Comparison of ENCODE assay signal across 17 mouse cellular contexts in genomic region chr4:57735426-57735825, GRCm38 (mm10). TPM values are rescaled to one million over a fixed set of nuclear protein-coding genes. Genes with fewer than 3 reads are reported as not detected.
DNase-seq lines count a peak whose midpoint lies in the region; ATAC-seq and TF ChIP-seq lines count a peak whose summit lies in the region.
"Had no signal": no experiment of that assay in that cellular context is flagged by ENCODE, and none has a peak within 500 bp of the region (broad histone marks: within the 10 kb centered on the region; RNA-seq: fewer than 3 reads in every experiment).

No protein-coding gene starts in this region.

- H3K27ac ChIP-seq in lung, postnatal 0 days (ENCODE audit: low read length) = no peak overlapping the region
- peak overlapping the region; percentile 44 for H3K27ac ChIP-seq in limb, embryonic 10.5 days
- H3K27ac ChIP-seq in heart, embryonic 11.5 days (ENCODE audit: low read depth, low read length) = no peak overlapping the region
- H3K27ac ChIP-seq: hindbrain, embryonic 12.5 days; limb, embryonic 12.5 days had no signal

- H3K4me1 ChIP-seq in lung, postnatal 0 days (ENCODE audit: insufficient read depth, low read depth, low read length) = peaks cover under 1% of the 10 kb centered on the region; the same call in 1 of the 2 replicates
- peaks cover 46% of the 10 kb centered on the region for H3K4me1 ChIP-seq in limb, embryonic 10.5 days
- H3K4me1 ChIP-seq in heart, embryonic 11.5 days (ENCODE audit: control insufficient read depth, insufficient read depth, low read length) = peaks cover 7% of the 10 kb centered on the region
- H3K4me1 ChIP-seq: hindbrain, embryonic 12.5 days had no signal

- WGBS in lung, postnatal 0 days = 74% methylated on average over 5 of the region's 5 CpGs
- 74% methylated on average over 5 of the region's 5 CpGs for WGBS in limb, embryonic 10.5 days
- WGBS in heart, embryonic 11.5 days (ENCODE audit: insufficient replicate concordance) = 79% methylated on average over 5 of the region's 5 CpGs

- H3K27me3 ChIP-seq in lung, postnatal 0 days (replicated peaks; ENCODE audit: insufficient read depth, low read length) = no peaks in the 10 kb centered on the region
- H3K27me3 ChIP-seq in limb, embryonic 10.5 days (ENCODE audit: low read depth, poor library complexity, severe bottlenecking) = no peaks in the 10 kb centered on the region
- H3K27me3 ChIP-seq in heart, embryonic 11.5 days (ENCODE audit: control insufficient read depth, insufficient read depth, low read length) = no peaks in the 10 kb centered on the region
- H3K27me3 ChIP-seq: CH12.LX; hindbrain, embryonic 12.5 days; limb, embryonic 12.5 days had no signal

- no peak for ATAC-seq in lung, postnatal 0 days
- ATAC-seq in heart, embryonic 11.5 days (replicated peaks; ENCODE audit: insufficient number of reproducible peaks, low FRiP score, low TSS enrichment) = no peak
- ATAC-seq: intestine, embryonic 16.5 days had no signal

- peak; percentile 18 for DNase-seq in lung, postnatal 0 days (ENCODE audit: low spot score)
- DNase-seq in lung, postnatal 25 days (ENCODE audit: low spot score) = no peak
- peak; percentile 88 for DNase-seq in adrenal gland, adult 2 months
- peak; percentile 91 to 93 for DNase-seq in kidney, adult 8-10 months
- DNase-seq in limb, embryonic 10.5 days (ENCODE audit: low spot score) = no peak
- no peak for DNase-seq in neural tube, embryonic 10.5 days (ENCODE audit: extremely low spot score, low spot score)
- DNase-seq in cerebellum, adult 8-10 months = no peak
- DNase-seq: cerebellum, adult 18-20 months; layer of hippocampus, postnatal 36 days; lung, adult 2 months; right cerebral cortex, adult 18-20 months had no signal

- no peak overlapping the region for H3K9ac ChIP-seq in lung, postnatal 0 days (replicated peaks; ENCODE audit: low read depth)
- no peak overlapping the region for H3K9ac ChIP-seq in heart, embryonic 11.5 days (ENCODE audit: low read depth, low read length)
- H3K9ac ChIP-seq: hindbrain, embryonic 12.5 days; limb, embryonic 12.5 days had no signal

- H3K36me3 ChIP-seq in lung, postnatal 0 days (ENCODE audit: insufficient read depth, low read length) = no peaks in the 10 kb centered on the region
- H3K36me3 ChIP-seq in limb, embryonic 10.5 days = peaks cover 3% of the 10 kb centered on the region; the same call in 1 of the 2 replicates
- peaks cover 3% of the 10 kb centered on the region; the same call in 1 of the 2 replicates for H3K36me3 ChIP-seq in heart, embryonic 11.5 days (ENCODE audit: control insufficient read depth, insufficient read depth, low read length)
- H3K36me3 ChIP-seq: hindbrain, embryonic 12.5 days; limb, embryonic 12.5 days had no signal

- no peak overlapping the region for H3K4me3 ChIP-seq in lung, postnatal 0 days (ENCODE audit: low read depth, low read length)
- no peak overlapping the region for H3K4me3 ChIP-seq in limb, embryonic 10.5 days
- no peak overlapping the region for H3K4me3 ChIP-seq in heart, embryonic 11.5 days (ENCODE audit: low read depth, low read length)
- H3K4me3 ChIP-seq: hindbrain, embryonic 12.5 days; limb, embryonic 12.5 days had no signal

- no peaks in the 10 kb centered on the region for H3K9me3 ChIP-seq in lung, postnatal 0 days (ENCODE audit: low read length)
- 0 out of 2 replicates have a peak, but pooled peaks cover 3% of the 10 kb centered on the region for H3K9me3 ChIP-seq in limb, embryonic 10.5 days (replicated peaks)
- H3K9me3 ChIP-seq in heart, embryonic 11.5 days (replicated peaks; ENCODE audit: control insufficient read depth, low read length) = no peaks in the 10 kb centered on the region
- H3K9me3 ChIP-seq: hindbrain, embryonic 12.5 days; limb, embryonic 12.5 days; megakaryocyte, embryonic 14.5 days had no signal

- TF ChIP-seq EP300 in lung, postnatal 0 days (IDR thresholded peaks at IDR 0.05) = no peak

- no peak for TF ChIP-seq CTCF in lung, postnatal 0 days (IDR thresholded peaks at IDR 0.05)

- no peak overlapping the region for H3K4me2 ChIP-seq in lung, postnatal 0 days (replicated peaks; ENCODE audit: low read depth, low read length)
- no peak overlapping the region for H3K4me2 ChIP-seq in heart, embryonic 11.5 days
- H3K4me2 ChIP-seq: hindbrain, embryonic 12.5 days; limb, embryonic 12.5 days had no signal

RNA-seq across cellular contexts. Expression of gene Akap2, which starts 18.0 kb away (rescaled TPM):
- polyA plus RNA-seq in lung, postnatal 0 days (2015; fragmentation: Nextera tagmentation; extraction: Ambion mirVana) = 112 and 126 TPM in 2 replicates
- total RNA-seq in adrenal gland, adult 2 months (2021) = 100 to 1,000 TPM in 1 of 2 experiments, 10 to 100 TPM in 1; 99.1 to 186 TPM
- 56.4 and 60.7 TPM in 2 replicates for polyA plus RNA-seq in adrenal gland, adult 2 months (2012; rRNA removed)
- polyA plus RNA-seq in limb, embryonic 10.5 days (2016; fragmentation: Nextera tagmentation; extraction: Ambion mirVana) = 26.5 and 33.3 TPM in 2 replicates
- 43.4 and 45.9 TPM in 2 replicates for polyA plus RNA-seq in heart, embryonic 11.5 days (2014; fragmentation: Nextera tagmentation; extraction: Ambion mirVana)

Comparison
In these comparisons a context has a peak if more than half of its experiments do, and no peak if none do; other contexts are left out.
1. DNase-seq: peak in lung, postnatal 0 days (single experiment), adrenal gland, adult 2 months (single experiment) and kidney, adult 8-10 months (2 of 2); none in lung, postnatal 25 days (single experiment), limb, embryonic 10.5 days (single experiment), neural tube, embryonic 10.5 days (single experiment) and cerebellum, adult 8-10 months (single experiment).